ENCODE assay signal across 8 mouse cellular contexts in genomic region chr10:118121047-118121936, GRCm38 (mm10). TPM values are rescaled to one million over a fixed set of nuclear protein-coding genes. Genes with fewer than 3 reads are reported as not detected.
DNase-seq lines count a peak whose midpoint lies in the region; ATAC-seq and TF ChIP-seq lines count a peak whose summit lies in the region.

No protein-coding gene starts in this region.

- peak; percentile 42; the same call in 1 of the 2 replicates for ATAC-seq in heart, embryonic 12.5 days (ENCODE audit: insufficient number of reproducible peaks, low FRiP score)
- ATAC-seq in lung, embryonic 16.5 days (ENCODE audit: low read depth): no peak
- no peak for ATAC-seq in stomach, embryonic 15.5 days (ENCODE audit: insufficient read depth, low FRiP score, low read depth)

- peak overlapping the region; percentile 74; the same call in 1 of the 2 replicates for H3K27ac ChIP-seq in layer of hippocampus, adult 2 months
- no peak overlapping the region for H3K27ac ChIP-seq in heart, embryonic 12.5 days (ENCODE audit: poor library complexity, severe bottlenecking)
- no peak overlapping the region for H3K27ac ChIP-seq in lung, embryonic 16.5 days (ENCODE audit: low read length)
- H3K27ac ChIP-seq in stomach, embryonic 15.5 days: no peak overlapping the region

- H3K4me1 ChIP-seq in heart, embryonic 12.5 days (replicated peaks): 0 out of 2 replicates have a peak, but pooled peaks cover 2% of the 10 kb centered on the region
- H3K4me1 ChIP-seq in lung, embryonic 16.5 days (replicated peaks; ENCODE audit: control insufficient read depth, insufficient read depth, low read length): no peaks in the 10 kb centered on the region
- no peaks in the 10 kb centered on the region for H3K4me1 ChIP-seq in stomach, embryonic 15.5 days

- H3K9me3 ChIP-seq in heart, embryonic 12.5 days (replicated peaks): no peaks in the 10 kb centered on the region
- no peaks in the 10 kb centered on the region for H3K9me3 ChIP-seq in lung, embryonic 16.5 days (ENCODE audit: control insufficient read depth, low read length)
- H3K9me3 ChIP-seq in stomach, embryonic 15.5 days: no peaks in the 10 kb centered on the region

- WGBS in heart, embryonic 12.5 days: 56% methylated on average over 25 of the region's 25 CpGs
- WGBS in lung, embryonic 16.5 days: 42% methylated on average over 25 of the region's 25 CpGs
- 40% methylated on average over 25 of the region's 25 CpGs for WGBS in stomach, embryonic 15.5 days

- no peaks in the 10 kb centered on the region for H3K27me3 ChIP-seq in heart, embryonic 12.5 days (replicated peaks)
- no peaks in the 10 kb centered on the region; the same call in 1 of the 2 replicates for H3K27me3 ChIP-seq in lung, embryonic 16.5 days (ENCODE audit: control insufficient read depth, insufficient read depth, low read depth, low read length)
- H3K27me3 ChIP-seq in stomach, embryonic 15.5 days (replicated peaks): no peaks in the 10 kb centered on the region

- H3K4me2 ChIP-seq in heart, embryonic 12.5 days: peak overlapping the region; percentile 50
- H3K4me2 ChIP-seq in lung, embryonic 16.5 days (ENCODE audit: low read depth, low read length): peak overlapping the region; percentile 46
- H3K4me2 ChIP-seq in stomach, embryonic 15.5 days: peak overlapping the region; percentile 8; the same call in 1 of the 2 replicates

- no peak for TF ChIP-seq CTCF in layer of hippocampus, adult 2 months (conservative IDR thresholded peaks at IDR 0.05)

- no peak overlapping the region for H3K9ac ChIP-seq in heart, embryonic 12.5 days
- no peak overlapping the region for H3K9ac ChIP-seq in lung, embryonic 16.5 days (ENCODE audit: low read length)
- no peak overlapping the region for H3K9ac ChIP-seq in stomach, embryonic 15.5 days

- no peaks in the 10 kb centered on the region for H3K36me3 ChIP-seq in heart, embryonic 12.5 days
- no peaks in the 10 kb centered on the region for H3K36me3 ChIP-seq in lung, embryonic 16.5 days (ENCODE audit: control insufficient read depth, insufficient read depth, low read length)
- H3K36me3 ChIP-seq in stomach, embryonic 15.5 days: no peaks in the 10 kb centered on the region

- H3K4me3 ChIP-seq in layer of hippocampus, adult 2 months: no peak overlapping the region
- H3K4me3 ChIP-seq in heart, embryonic 12.5 days: no peak overlapping the region
- peak overlapping the region; percentile 16; the same call in 1 of the 2 replicates for H3K4me3 ChIP-seq in lung, embryonic 16.5 days (ENCODE audit: low read length)
- no peak overlapping the region for H3K4me3 ChIP-seq in stomach, embryonic 15.5 days (replicated peaks)

- no peak for DNase-seq in layer of hippocampus, adult 2 months (ENCODE audit: low spot score in 2 of 2)
- no peak for DNase-seq in layer of hippocampus, postnatal 10 days (ENCODE audit: low spot score in 2 of 2)
- no peak for DNase-seq in cerebellum, adult 9-11 months
- no peak for DNase-seq in right cerebral cortex, adult 18-20 months
- DNase-seq in right cerebral cortex, postnatal 10 days (ENCODE audit: low spot score in 2 of 2): no peak

RNA-seq across cellular contexts. Expression of gene Mdm1, which starts 20.3 kb away (rescaled TPM):
- total RNA-seq in layer of hippocampus, adult 2 months (2021): 10 to 100 TPM in 1 of 2 experiments, 1 to 10 TPM in 1; 9.5 to 10.5 TPM
- total RNA-seq in layer of hippocampus, postnatal 10 days (2021): 10 to 100 TPM; 13.2 to 15.2 TPM
- 17.4 and 21.3 TPM in 2 replicates for polyA plus RNA-seq in heart, embryonic 12.5 days (2016; fragmentation: Nextera tagmentation; extraction: Ambion mirVana)
- 42.8 and 44.5 TPM in 2 replicates for polyA plus RNA-seq in lung, embryonic 16.5 days (2015; fragmentation: Nextera tagmentation; extraction: Ambion mirVana)
- polyA plus RNA-seq in stomach, embryonic 15.5 days (2015; fragmentation: Nextera tagmentation; extraction: Ambion mirVana): 17.5 and 18.0 TPM in 2 replicates
